Mouse (Mus musculus) forelimb bud, embryonic 11.5 days (tissue): ENCODE measurements around the gene Fam198b.

Source experiments
- DNase-seq: peaks from one replicate; pipeline ENCODE4 v3.0.0-alpha.2; 2012; ENCODE audit warnings: low read depth, low spot score

The Fam198b gene

DNA sequence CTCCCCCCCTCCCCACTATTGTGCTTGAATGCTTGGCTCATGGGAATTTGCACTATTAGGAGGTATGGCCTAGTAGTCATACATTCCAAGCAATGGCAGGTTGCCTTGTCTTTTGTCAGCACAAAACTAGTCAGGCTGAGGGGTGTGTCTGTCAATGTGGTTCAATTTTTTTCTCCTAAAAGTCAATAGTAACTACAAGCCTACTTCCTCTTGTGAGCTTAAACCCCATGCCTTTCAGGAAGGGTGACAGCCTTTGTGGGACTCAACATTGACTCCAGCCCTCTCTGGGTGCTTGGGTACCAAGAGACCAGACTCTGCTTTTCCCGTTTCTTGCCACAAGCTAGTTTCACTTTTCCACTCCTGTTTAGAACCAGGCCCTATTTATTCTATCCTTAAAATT lies 96.4 kb downstream of the Fam198b start:
- DNase-seq: no peak

- no peak for DNase-seq
Observed at GRCm38 (mm10) chr3:79983961-79984419, 99.7 kb downstream of the Fam198b start.

DNA sequence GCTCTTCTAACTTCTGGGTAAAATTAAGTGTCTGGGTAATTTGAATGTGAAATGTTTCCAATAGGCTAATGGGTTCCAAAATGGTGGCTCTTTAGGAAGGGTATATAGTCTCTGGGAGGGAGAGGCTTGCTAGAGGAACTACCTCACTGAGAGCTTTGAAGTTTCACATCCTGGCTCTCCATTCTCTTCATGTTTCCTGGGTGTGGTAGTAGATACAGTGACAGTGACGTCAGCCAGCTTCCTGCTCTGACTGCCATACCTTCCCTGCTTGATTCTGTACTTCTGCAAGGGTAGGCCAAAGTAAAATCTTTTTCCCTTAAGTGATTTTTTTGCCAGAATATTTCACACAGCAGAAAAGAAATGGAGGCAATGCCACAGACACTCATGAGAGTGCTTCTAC lies 100.2 kb downstream of the Fam198b start:
- no peak for DNase-seq

GRCm38 (mm10) chr3:79989250-79989649 lies 104.9 kb downstream of the Fam198b start:
- peak; percentile 80 for DNase-seq

GRCm38 (mm10) chr3:79989911-79990310 lies 105.6 kb downstream of the Fam198b start:
- peak; percentile 36 for DNase-seq

DNA sequence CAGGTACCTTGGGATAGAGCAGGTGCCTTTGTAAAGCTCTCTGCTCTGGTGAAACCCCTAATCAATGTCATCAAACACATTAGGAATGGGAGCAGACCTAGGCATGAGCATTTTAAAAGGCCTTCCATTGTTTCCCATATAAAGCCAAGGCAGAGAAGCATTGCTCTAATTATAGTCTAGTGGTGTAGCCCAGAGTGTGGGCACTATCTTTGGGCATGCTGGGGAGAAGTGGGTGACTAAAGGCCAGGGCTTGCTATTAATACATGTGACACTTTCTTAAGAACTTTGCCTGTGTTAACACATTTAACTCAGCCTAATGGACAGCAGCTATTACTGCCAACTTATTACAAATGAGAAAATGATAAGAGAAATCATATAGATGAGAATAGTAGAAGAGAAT lies 106.1 kb downstream of the Fam198b start:
- no peak for DNase-seq

DNA sequence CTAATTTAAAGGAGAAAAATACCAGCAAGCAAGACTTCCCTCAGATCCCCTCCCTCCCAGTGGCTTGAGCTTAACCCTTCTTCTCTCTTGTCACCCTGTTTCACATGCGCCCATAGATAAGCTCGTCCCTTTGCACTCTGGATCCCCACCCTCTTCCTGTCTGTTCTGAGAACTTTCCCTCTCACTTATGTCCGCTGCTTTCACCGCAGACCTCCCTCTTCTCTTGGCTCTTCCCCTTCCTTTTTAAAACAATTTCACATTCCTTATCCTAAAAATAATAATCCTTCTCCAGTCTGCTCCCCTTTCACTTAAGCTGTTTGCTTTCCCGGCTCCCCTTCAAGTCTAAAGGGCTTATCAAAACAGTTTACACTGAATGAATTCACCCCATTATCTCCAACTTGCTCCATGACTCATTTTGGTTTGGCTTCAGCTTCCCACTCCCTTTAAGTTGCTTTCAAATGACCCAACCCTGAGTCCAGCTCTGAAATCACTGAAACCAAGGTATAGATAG lies 109.8 kb downstream of the Fam198b start:
- no peak for DNase-seq

GRCm38 (mm10) chr3:79995726-79996125 lies 111.4 kb downstream of the Fam198b start:
- DNase-seq: peak; percentile 13
